Mouse (Mus musculus): ENCODE results near the gene Snd1.

DNA sequence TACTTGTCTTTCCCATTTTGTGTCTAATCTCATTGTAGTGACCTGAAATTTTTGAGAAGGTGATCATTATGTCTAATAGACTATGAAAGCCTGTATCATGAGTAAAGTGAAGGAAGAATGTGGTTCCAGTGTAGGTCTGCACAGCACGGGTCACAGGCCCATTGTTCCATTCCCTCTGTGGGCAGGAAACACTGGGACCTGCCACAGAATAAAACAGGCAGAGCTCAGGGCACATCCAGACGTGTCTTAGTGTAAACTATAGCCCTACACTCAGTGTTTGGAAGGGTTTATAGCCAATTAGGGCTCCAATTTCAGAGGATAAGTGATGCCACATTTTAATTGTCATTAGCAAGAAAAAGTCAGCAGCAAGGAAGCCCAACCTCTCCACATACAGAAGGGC is 386.0 kb downstream of the Snd1 start:
- TF ChIP-seq NANOG (IDR thresholded peaks at IDR 0.05; ENCODE audit: borderline replicate concordance, low read length), result no peak
- TF ChIP-seq CTCF (conservative IDR thresholded peaks at IDR 0.05; ENCODE audit: low read length), result no peak

All from E14TG2a.4 (cell line).